Mouse (Mus musculus) c-Kit-positive CD71-positive TER-119-positive erythroid progenitor cells, embryonic 14.5 days (primary cell): ENCODE results near the gene Slc47a1.
"Not testable (repeated sequence)": the region's sequence is repeated elsewhere in the genome, so short reads cannot be mapped to it uniquely, and the experiment has no call there.

Source experiments
- DNase-seq: peaks from one replicate; pipeline ENCODE4 v3.0.0-alpha.2; 2013; ENCODE audit warnings: low spot score

The Slc47a1 gene

DNA sequence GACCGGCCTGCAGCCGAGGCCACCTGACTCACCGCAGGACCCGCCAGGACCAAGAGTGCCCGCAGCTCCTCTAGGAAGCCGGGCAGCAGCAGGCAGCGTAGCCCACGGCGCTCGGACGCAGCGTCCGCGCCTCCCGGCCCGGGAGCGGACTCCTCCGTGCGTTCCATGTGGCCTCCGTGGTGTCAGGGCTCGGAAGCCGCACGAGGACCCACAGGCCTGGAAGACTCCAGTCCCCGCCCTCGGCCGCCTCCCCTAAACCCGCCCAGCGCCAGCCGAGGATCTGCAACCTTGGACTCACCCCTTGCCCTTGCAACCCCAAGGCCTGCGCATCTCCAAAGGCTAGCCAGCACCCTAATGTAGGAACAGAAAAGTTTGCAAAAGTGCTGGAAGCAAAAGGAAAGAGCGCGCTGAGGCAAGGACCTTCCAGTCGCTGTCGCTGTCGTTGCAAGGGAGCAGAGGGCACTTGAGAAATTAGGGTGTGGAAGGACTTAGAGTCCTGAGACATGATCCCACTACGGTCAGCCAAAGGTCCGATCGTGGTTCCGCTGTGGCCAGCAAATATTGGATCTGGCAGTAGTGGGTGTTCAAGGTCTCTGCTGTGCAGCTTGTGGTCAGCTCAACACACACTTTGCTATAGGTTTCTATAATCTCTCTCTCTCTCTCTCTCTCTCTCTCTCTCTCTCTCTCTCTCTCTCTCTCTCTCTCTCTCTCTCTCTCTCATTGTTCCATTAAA is at the start of gene Slc47a1:
Slc47a1 (minus strand) TSS at position 465 of the 733 bp plus-strand sequence.
- no peak for DNase-seq

DNA sequence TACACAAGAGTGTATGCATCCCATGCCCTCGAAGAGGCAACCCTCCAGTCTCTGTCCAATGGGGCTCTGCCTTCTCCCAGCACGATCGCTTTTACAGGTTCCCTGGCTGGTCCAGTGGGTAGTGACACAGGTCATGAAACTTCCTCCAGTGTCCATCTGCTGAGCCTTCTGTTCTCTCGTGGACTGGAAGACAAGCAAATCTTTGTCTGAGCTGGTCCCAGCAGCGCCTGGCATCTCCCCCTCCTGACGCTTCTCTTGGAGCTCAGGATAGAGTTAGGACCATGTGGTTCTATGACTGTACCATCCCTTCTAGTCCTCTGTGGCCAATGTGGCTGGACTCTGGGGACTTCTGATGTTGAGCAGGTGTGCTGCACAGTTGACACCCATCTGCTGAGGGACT is 41.1 kb upstream of the Slc47a1 start:
- DNase-seq, result no peak

DNA sequence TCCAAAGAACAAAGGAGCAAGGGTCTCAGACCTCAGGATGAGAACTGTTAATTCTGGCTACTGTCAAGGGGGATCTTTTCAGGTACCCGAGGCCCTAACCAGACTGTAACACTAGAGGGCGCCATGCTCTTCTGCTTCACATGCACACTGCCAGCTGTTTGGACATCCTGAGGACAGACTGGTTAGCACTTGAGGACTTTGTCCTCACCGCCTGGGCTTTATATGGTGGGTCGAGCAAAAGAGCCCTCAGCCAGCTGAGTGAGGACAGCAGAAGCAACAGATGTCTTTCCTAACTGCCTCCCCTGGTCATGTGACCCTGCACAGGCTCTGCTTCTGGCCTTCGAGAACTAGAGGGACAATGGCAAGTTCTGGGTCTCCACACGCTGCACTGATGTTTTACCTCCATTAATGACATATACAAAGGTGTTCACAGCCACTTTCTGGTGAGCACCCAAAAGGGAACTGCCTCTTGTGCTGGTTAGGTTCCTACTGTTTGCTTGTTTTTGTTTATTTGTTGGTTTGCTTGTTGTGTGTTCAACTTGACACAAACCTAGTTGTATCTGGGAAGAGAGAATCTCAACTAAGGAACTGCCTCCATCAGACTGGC is 39.9 kb upstream of the Slc47a1 start:
- peak; percentile 59 for DNase-seq

DNA sequence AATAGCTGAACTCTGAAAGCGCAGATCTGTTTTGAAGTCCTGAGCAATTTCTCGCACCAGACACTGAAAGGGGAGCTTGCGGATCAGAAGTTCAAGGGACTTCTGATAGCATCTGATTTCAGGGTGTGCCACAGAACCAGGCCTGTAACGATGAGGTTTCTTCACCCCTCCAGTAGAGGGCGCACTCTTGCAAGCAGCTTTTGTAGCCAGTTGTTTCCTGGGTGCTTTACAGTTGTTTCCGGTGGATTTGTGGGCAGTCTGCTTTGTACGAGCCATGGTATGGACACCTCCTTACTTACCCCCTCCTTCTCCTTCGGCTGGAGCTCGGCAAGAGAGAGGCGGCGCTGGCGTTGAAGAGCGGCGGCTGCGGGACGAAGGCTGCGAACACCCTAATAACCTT is 38.4 kb upstream of the Slc47a1 start:
- DNase-seq, result not testable (repeated sequence)

DNA sequence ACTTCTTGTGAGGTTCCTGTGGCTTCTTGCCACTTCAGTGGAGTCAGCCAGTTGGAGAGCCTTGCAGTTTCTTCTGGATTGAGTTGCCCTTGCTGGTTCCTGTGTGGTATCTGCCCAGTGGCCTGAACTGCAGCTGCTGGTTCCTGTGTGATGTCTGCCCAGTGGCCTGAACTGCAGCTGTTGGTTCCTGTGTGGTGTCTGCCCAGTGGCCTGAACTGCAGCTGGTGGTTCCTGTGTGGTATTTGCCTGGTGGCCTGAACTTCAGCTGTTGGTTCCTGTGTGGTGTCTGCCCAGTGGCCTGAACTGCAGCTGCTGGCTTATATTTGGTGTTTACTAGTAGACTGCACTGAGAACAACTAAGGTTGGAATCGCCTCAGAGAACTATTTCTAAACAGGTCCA is 37.3 kb upstream of the Slc47a1 start:
- no peak for DNase-seq

DNA sequence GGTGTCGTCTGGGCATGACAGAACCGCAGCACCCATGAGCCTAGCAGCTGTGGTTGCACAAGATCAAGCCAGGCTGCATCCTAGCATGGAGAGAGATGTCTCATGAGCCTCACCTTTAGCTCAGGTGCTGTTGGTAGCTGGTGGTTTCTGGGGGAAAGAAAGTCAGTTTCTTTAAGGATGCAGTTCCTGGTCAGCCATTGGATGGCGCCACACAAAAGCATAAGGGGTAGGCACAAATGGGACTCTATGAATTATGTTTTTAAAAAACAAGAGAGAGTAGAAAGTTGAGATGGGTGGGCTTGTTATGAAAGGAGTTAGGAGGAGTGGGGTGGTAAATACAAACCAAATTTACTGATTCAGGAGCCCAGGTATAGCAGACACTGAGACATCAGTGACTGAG is 36.4 kb upstream of the Slc47a1 start:
- no peak for DNase-seq

DNA sequence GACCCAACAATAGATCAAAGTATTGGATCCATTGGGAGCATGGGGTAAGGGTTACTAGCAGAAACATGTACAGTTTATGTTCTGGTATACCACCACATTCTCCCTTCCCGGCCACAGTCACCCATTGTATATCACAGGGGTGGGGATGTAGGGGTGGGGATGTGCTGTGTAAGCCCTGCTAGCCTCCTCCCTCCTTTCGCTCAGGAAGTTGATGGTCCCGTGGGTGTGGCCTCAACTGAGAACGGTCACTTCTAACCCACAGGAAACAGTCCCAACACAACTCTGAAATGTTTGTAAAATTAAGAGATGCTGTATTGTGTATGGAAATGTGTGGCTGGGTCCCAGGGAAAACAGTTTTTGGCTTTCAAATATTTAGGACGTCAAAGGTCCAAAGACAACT is 35.3 kb upstream of the Slc47a1 start:
- DNase-seq, result no peak

DNA sequence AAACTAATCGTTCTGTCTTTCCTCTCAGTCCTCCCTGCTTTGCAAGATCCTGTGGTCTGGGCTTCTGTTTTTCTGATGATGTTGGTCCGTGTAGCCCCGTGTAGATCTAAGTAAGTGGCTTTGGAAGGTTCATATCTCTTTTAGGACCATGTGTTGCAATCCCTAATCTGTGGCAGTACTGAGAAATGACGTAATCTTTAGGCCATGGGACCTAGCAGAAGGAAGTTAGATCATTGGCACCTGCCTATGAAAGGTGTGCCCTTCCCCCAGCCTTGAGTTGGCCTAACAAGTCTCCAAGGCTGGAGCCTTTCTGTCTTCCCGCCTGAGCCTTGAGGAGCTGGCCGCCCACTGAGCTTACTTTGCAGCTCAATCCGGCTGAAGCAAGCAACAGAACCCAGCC is 33.7 kb upstream of the Slc47a1 start:
- DNase-seq, result no peak

DNA sequence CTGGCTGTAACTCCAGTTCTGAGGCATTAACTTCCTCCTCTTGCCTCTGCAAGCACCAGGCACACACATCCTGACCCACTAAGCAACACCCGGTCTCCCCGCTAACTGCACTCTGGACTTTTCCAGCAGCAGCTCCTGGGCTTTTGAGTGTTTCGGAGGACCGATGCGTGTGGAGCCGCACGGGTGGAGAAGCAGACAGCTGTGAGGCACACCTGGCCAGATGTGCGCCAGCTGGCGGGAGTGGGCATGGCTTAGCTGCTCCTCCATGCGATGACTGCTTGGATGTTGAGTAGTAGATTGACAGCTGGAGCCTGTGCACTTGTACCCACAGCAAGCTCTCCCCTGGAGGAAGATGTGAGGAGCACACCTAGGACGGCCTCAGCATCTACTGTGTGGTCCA is 33.1 kb upstream of the Slc47a1 start:
- DNase-seq, result no peak

DNA sequence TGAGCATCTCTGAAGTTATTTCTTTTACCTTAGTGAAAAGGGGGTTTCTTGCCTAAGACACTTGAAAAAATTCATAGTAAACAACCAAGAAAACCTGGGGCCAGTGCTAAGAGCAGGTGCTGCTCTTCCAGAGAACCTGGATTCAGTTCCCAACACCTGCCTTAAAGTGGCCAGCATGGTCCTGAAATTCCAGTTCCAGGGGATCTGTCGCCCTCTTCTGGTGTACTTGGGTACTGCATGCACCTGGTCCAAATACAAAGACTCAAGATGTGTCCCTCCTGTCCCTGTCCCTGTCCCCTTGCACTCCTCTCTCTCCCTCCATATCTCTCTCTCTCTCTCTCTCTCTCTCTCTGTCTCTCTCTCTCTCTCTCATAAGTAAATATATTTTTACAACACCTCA is 32.0 kb upstream of the Slc47a1 start:
- DNase-seq, result peak; percentile 74

DNA sequence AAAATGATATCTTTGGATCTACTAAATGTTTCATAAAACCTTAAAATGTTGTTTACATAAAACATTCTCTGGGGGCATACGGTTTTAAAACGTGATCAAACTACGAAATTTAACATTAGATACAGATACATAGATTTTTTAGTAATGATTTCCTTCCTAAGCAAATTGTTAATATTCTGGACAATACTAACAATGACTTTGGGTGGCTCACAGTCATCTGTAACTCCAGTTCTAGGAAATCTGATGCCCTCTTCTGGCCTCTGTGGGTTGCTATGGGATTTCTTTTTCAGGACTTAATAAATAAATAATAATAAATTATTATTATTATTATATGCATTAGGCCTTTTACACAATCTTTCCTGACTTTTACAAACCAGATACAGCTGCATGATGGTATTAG is 30.9 kb upstream of the Slc47a1 start:
- no peak for DNase-seq

DNA sequence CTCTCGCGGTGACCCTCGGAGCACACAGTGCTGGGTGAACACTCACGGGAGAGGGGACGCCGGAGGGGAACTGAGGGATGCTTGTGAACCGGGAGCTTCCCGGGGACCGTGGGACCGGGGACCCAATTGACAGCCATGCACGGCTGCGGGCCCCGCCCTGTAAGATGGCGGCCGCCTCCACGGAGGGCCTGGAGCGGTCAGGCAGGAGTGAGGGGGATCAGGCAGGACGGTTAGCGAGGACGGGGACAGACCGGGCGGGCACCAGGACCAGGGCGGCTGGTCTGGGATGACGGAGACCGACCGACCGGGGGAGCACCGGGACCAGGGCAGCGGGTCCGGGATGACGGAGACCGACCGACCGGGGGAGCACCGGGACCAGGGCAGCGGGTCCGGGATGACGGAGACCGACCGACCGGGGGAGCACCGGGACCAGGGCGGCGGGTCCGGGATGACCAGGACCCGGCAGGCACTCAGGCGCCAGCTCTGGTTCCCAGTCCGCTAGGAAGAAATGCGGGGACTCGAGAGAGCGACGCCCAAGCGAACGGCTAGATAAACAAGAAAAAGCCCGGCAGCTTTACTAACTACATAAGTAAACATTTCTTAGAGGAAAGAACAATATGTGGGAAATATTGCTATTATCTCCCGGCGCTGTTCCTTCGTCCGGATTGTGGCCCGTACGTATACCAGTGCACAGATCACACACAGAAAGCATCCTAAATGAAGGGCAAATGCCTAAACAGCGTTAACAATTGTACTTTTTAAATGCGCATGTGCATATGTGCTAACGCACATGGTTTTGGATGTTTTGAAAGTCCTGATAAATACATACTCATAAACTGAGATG is 30.3 kb upstream of the Slc47a1 start:
- DNase-seq, result peak; percentile 62

DNA sequence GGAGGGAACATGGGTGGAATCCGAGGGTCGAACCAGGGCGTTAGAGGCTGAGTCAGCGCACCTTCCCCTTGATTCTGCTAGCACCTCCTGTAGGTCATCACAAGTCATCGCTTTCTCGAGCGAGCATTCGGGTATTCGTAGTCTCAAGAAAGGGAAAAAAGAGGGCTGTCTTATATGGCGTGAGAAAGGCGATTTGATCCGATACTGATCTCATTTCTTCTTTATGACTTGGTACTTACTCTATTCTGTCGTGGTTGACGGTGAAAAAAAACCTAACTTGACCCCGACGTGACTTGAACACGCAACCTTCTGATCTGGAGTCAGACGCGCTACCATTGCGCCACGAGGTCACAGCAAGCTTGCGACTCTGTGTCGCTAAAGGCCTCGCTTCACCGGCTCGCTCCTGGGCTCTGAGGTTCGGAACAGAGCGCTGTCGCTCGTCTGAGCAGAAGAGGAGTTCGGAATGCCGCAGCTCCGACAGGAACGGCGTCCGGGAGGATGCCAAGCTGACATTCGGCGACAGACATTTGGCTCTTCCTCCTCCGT is 29.6 kb upstream of the Slc47a1 start:
- DNase-seq, result peak; percentile 80

DNA sequence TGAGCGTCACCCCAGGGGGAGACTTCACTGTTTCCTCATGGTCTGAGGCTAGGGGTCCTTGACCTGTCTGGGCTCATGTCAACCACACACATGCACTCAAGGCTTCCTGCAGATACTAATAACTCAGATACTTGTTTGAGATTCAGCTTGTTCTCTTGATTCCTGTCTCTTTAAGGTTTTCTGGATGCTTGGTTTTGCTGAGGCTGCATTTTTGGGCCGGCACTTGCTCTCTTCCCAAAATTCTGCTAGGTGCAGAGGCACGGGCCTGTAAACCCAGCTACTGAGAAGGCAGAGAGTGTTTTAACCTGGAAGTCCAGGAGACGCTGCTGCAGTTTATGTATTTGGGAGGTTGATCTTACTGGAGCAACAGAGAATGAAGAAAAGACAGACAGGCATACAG is 23.6 kb upstream of the Slc47a1 start:
- DNase-seq, result no peak

DNA sequence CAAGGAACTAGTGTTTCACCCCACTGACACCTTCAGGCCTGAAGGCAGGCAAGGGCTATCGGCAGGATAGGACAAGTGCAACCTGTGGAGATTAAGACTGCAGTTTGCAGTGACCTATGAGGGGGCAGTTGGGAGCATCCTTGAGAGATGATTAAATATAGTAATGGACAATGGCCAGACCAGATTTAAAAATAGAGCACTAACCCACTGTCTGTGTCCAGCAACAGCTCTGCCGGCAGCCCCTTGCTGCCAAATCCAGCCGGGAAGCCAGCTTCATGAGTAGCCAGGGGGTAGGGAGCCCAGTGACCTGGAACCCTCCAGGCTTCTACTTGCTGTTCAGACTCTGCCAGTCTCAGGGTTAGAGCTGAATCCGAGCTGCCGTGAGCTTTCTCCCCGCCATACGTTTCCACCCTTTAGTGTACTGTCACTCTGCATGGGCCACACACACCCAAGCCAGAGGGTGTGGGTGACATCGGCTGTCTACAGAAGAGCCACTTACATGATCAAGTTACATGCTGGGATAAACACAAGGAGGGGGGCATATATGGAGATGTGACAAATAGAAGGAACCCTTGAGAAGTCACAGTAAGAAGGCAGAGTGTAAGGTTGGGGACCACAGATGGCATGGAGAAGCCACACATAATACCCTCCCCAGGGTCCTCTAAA is 22.7 kb upstream of the Slc47a1 start:
- no peak for DNase-seq

DNA sequence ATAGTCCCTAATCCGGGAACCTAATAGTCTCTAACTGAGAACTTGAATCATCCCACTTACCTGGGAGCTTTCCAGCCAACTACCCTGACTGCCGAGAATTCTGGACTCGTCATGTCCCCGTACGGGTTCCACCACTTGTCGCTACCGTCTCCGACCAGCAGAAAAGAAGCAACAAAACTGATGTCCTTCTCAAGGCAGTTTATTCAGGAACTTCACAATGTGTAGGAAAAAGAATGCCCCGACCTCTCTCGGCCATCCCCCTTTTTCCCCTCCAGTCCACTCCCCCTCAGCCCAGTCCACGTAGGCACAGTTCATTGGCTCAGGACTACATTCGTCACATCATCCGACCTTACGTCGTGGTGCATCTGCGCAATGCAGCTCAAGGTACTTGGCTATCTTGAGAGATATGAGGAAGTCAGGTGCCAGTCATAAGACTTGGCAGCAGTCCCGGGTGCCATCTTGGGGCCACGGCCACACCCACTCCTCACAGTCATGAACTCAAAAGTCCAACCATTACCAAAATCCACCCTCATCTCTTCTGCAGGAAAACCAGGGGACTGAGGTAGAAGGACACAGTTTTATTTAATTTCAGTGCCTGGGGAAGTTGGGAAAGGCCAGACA is 19.4 kb upstream of the Slc47a1 start:
- not testable (repeated sequence) for DNase-seq

DNA sequence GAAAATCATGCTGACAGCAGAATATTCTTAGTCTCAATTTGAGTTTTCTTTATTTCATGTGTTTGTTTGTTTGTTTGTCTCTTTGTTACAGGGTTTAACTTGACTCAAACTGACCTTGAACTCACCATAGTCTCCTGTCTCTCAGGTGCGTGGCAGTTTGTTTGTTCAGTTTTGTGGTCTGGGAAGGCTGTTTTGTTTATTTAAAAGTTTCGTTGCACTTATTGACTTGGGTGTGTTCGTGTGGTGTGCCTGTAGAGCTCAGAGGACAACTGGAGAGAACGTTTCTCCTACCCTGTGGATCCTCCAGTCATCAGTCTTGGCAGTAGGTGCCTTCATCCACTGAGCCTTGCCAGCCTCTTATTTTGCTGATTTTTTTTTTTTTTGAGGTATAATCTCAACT is 10.8 kb upstream of the Slc47a1 start:
- no peak for DNase-seq

DNA sequence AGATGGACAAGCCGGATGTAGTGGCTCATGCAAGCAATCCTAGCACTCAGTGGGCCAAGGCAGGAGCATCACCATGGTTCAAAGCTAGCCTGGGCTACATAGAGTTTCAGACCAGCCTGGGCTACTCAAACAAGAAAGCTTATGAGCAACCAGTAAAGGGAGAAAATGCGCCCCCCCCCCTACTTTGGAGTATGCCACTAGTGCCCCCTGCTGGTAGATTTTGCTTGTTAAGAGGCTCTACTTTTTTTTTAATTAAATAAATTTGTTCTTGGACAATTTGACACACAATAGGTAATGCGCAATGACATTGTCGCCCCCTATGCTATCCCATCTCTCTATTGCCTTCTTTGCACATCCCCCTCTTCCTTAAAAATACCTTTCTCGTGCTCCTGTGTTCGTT is 9.9 kb upstream of the Slc47a1 start:
- no peak for DNase-seq

DNA sequence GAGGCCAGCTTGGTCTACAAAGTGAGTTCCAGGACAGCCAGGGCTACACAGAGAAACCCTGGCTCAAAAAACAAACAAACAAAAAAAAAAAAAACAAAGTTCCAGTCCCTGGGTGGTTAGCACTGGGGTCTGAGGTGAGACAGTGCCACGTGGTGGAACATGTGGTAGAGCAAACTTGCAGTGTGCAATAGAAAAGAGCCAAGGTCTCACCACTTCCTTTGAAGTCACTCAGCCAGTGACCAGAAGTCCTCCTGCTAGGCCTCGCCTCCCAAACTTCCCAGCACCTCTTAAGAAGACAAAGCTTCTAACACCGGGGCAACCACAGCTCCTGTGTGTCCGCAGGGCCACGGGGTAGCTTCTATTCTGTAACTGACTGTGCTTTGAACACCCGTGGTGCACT is 9.1 kb upstream of the Slc47a1 start:
- no peak for DNase-seq

DNA sequence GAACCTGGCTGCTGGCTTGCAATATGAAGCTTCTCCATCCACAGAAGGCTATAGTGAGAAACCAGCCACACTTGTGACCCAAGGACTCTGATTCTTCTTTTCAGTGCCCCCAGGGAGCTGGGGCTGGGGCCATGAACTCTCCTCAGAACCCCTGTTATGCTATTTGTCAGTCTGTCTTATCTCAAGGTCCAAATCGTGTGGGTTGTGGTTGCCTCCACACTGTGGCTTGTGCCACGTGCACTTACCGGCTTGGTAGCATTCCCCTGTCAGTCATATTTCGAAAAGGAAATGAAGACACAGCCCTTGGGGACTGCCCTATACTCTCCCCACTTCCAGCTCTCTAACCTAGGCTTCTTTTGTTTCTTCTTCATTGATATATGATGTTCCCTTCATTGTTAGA is 7.6 kb upstream of the Slc47a1 start:
- DNase-seq, result no peak

DNA sequence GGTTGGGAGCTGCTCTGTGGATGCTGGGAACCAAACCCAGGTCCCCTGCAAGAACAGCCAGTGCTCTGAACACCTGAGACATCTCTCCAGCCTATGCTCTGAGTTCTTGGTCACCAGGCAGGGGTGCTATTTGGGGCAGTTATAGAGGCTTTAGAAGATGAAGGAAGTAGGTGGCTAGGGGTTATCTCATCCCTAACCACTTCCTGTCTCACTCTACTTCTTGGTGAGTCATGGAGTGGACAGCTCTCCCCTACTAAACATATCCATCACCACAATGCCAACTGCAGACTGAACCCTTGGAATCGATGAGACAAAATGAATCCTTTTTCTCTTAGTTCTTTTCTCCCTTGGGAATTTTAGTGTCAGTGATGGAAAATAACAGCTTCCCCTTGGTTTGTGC is 3.1 kb upstream of the Slc47a1 start:
- no peak for DNase-seq

DNA sequence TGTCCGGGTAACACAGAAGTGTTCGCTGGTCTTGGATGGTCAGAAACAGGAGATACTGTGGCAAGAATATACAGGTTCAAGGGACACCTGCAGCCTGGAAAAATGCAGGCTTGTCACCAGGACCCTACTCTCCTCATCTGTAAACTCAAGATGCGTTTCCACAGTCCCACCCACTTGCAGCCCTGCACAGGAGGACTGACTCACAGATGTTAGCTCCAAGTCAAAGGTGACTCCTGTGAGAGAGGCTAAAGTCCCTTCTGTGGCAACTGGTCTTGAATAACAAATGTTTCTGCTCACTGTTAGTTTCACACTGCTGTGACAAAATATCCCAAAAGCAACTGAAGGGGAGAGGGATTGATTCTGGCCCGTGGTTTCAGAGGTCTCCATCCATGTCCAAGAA is 506 bp upstream of the Slc47a1 start:
- DNase-seq, result no peak
